Mouse (Mus musculus): ENCODE results near the gene Large2. TPM values are rescaled to one million over a fixed set of nuclear protein-coding genes. Genes with fewer than 3 reads are reported as not detected.
A peak's percentile ranks its signal among the peaks of the same experiment; 100 is the strongest.

Gene Large2
- polyA plus RNA-seq, 1 experiment: not detected

GRCm38 (mm10) chr2:92342418-92342817, 32.3 kb downstream of the Large2 start:
- Histone ChIP-seq H3K4me1 (ENCODE audit: control insufficient read depth, insufficient read depth, low read length) (no peaks in the 10 kb centered on the region), H3K27ac (ENCODE audit: insufficient read depth, low read length) (no peak overlapping the region), H3K4me3 (ENCODE audit: insufficient read depth, low read length) (no peak overlapping the region)
- no peak for TF ChIP-seq CTCF (IDR thresholded peaks at IDR 0.05; ENCODE audit: borderline replicate concordance, insufficient read depth, low read length)
- TF ChIP-seq POLR2A (IDR thresholded peaks at IDR 0.05; ENCODE audit: low read depth, low read length): no peak

DNA sequence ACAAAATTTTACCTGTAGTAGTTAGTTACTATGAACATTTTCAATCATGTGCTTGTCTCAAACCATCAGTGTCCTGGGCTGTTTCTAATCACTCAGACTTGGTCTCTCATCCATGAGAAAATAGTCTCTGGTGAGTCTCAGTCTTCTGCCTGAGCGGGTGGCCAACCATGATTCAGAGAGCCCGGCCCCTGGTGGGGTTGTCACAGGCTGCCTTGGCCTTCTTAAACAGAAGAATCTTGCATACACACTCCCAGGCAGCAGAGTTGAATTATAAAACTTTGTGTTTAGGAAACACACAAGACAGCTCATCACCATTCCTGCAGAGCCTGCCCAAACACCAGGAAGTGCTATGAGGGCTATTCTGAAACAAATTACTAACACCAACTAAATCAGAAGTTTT, 42.8 kb downstream of the Large2 start:
- no peak for TF ChIP-seq CTCF (IDR thresholded peaks at IDR 0.05; ENCODE audit: borderline replicate concordance, insufficient read depth, low read length)
- TF ChIP-seq POLR2A (IDR thresholded peaks at IDR 0.05; ENCODE audit: low read depth, low read length): no peak
- Histone ChIP-seq H3K27ac (ENCODE audit: insufficient read depth, low read length) (no peak overlapping the region), H3K4me3 (ENCODE audit: insufficient read depth, low read length) (no peak overlapping the region), H3K4me1 (ENCODE audit: control insufficient read depth, insufficient read depth, low read length) (no peaks in the 10 kb centered on the region)

GRCm38 (mm10) chr2:92331410-92331809, 43.3 kb downstream of the Large2 start:
- H3K4me1 ChIP-seq (ENCODE audit: control insufficient read depth, insufficient read depth, low read length): no peaks in the 10 kb centered on the region
- no peak overlapping the region for H3K27ac ChIP-seq (ENCODE audit: insufficient read depth, low read length)
- TF ChIP-seq POLR2A (IDR thresholded peaks at IDR 0.05; ENCODE audit: low read depth, low read length) (no peak), CTCF (IDR thresholded peaks at IDR 0.05; ENCODE audit: borderline replicate concordance, insufficient read depth, low read length) (no peak)
- no peak overlapping the region for H3K4me3 ChIP-seq (ENCODE audit: insufficient read depth, low read length)

DNA sequence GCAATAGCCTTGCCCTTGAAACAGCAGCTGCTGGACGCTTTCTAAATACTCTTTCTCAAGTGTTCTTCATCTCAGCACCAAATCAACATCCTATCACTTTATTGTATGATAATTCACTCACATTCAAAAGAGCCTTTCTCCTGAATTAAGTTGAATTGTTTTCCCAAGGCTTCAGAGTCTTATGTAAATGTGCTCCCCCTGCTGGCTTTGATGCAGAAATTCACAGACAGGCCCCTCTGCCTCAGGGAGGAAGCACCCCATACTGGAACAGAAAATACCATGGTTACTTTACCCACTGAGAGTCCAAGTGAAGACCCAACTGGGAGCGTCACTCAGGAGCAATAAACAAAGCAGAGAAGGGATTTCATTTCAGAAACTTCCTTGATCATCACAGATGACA, 43.8 kb downstream of the Large2 start:
- Histone ChIP-seq H3K4me3 (ENCODE audit: insufficient read depth, low read length) (no peak overlapping the region), H3K4me1 (ENCODE audit: control insufficient read depth, insufficient read depth, low read length) (no peaks in the 10 kb centered on the region), H3K27ac (ENCODE audit: insufficient read depth, low read length) (no peak overlapping the region)
- TF ChIP-seq POLR2A (IDR thresholded peaks at IDR 0.05; ENCODE audit: low read depth, low read length): no peak
- no peak for TF ChIP-seq CTCF (IDR thresholded peaks at IDR 0.05; ENCODE audit: borderline replicate concordance, insufficient read depth, low read length)

GRCm38 (mm10) chr2:92328206-92328605, 46.5 kb downstream of the Large2 start:
- Histone ChIP-seq H3K27ac (ENCODE audit: insufficient read depth, low read length) (no peak overlapping the region), H3K4me1 (ENCODE audit: control insufficient read depth, insufficient read depth, low read length) (no peaks in the 10 kb centered on the region), H3K4me3 (ENCODE audit: insufficient read depth, low read length) (no peak overlapping the region)
- TF ChIP-seq CTCF (IDR thresholded peaks at IDR 0.05; ENCODE audit: borderline replicate concordance, insufficient read depth, low read length): no peak
- TF ChIP-seq POLR2A (IDR thresholded peaks at IDR 0.05; ENCODE audit: low read depth, low read length): no peak

GRCm38 (mm10) chr2:92327601-92328000, 47.1 kb downstream of the Large2 start:
- no peak for TF ChIP-seq CTCF (IDR thresholded peaks at IDR 0.05; ENCODE audit: borderline replicate concordance, insufficient read depth, low read length)
- TF ChIP-seq POLR2A (IDR thresholded peaks at IDR 0.05; ENCODE audit: low read depth, low read length): no peak
- H3K4me3 ChIP-seq (ENCODE audit: insufficient read depth, low read length): no peak overlapping the region
- H3K4me1 ChIP-seq (ENCODE audit: control insufficient read depth, insufficient read depth, low read length): no peaks in the 10 kb centered on the region
- H3K27ac ChIP-seq (ENCODE audit: insufficient read depth, low read length): no peak overlapping the region

- Histone ChIP-seq H3K4me1 (ENCODE audit: control insufficient read depth, insufficient read depth, low read length) (no peaks in the 10 kb centered on the region), H3K4me3 (ENCODE audit: insufficient read depth, low read length) (no peak overlapping the region), H3K27ac (ENCODE audit: insufficient read depth, low read length) (no peak overlapping the region)
- TF ChIP-seq POLR2A (IDR thresholded peaks at IDR 0.05; ENCODE audit: low read depth, low read length) (no peak), CTCF (IDR thresholded peaks at IDR 0.05; ENCODE audit: borderline replicate concordance, insufficient read depth, low read length) (no peak)
These were observed 48.4 kb downstream of the Large2 start for GRCm38 (mm10) chr2:92326221-92326620.

GRCm38 (mm10) chr2:92325676-92326075, 49.0 kb downstream of the Large2 start:
- Histone ChIP-seq H3K4me3 (ENCODE audit: insufficient read depth, low read length) (no peak overlapping the region), H3K4me1 (ENCODE audit: control insufficient read depth, insufficient read depth, low read length) (no peaks in the 10 kb centered on the region), H3K27ac (ENCODE audit: insufficient read depth, low read length) (no peak overlapping the region)
- TF ChIP-seq POLR2A (IDR thresholded peaks at IDR 0.05; ENCODE audit: low read depth, low read length) (no peak), CTCF (IDR thresholded peaks at IDR 0.05; ENCODE audit: borderline replicate concordance, insufficient read depth, low read length) (no peak)

DNA sequence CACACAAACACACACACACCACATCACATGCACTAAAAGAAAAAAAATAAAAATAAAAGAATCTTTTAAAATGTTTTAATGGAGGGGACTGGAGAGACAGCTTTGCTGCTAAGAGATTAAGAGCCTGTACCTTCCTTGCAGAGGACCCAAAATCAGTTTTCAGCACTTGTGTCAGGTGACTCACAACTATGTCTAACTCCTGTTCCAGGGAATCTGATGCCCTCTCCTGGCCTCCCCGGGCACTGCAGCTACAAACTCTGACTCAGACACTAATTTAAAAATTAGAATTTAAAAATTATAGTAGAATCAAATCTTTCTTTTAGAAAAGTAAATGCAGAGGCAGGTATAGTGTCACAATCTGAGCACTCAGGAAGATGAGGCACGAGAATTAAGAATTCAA, 52.0 kb downstream of the Large2 start:
- no peak overlapping the region for H3K27ac ChIP-seq (ENCODE audit: insufficient read depth, low read length)
- no peak overlapping the region for H3K4me3 ChIP-seq (ENCODE audit: insufficient read depth, low read length)
- no peak for TF ChIP-seq POLR2A (IDR thresholded peaks at IDR 0.05; ENCODE audit: low read depth, low read length)
- peak; percentile 23; the same call in 1 of the 2 replicates for TF ChIP-seq CTCF (IDR thresholded peaks at IDR 0.05; ENCODE audit: borderline replicate concordance, insufficient read depth, low read length)
- H3K4me1 ChIP-seq (ENCODE audit: control insufficient read depth, insufficient read depth, low read length): no peaks in the 10 kb centered on the region

DNA sequence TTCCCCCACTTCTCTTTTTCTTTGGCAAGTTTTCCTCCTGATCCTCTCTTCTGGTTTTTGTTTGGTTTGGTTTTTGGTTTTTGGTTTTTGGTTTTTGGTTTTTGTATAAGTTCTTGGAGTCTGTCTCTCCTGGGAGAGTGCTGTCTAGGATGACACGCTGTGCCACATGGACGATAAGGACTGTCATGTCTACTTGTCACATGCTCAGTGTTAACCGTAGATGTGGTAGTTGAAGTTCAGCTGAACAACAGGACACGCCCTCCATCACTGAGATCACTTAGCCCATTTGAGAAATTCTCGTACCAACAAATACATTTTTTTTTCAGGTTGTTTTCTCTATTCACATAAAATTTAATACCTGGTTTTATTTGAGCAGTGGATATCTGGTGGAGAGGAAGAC, 57.4 kb downstream of the Large2 start:
- H3K4me3 ChIP-seq (ENCODE audit: insufficient read depth, low read length): no peak overlapping the region
- TF ChIP-seq POLR2A (IDR thresholded peaks at IDR 0.05; ENCODE audit: low read depth, low read length) (no peak), CTCF (IDR thresholded peaks at IDR 0.05; ENCODE audit: borderline replicate concordance, insufficient read depth, low read length) (no peak)

GRCm38 (mm10) chr2:92316652-92317051, 58.0 kb downstream of the Large2 start:
- Histone ChIP-seq H3K4me3 (ENCODE audit: insufficient read depth, low read length) (no peak overlapping the region), H3K4me1 (ENCODE audit: control insufficient read depth, insufficient read depth, low read length) (no peaks in the 10 kb centered on the region; the same call in 1 of the 2 replicates), H3K27ac (ENCODE audit: insufficient read depth, low read length) (no peak overlapping the region)
- TF ChIP-seq CTCF (IDR thresholded peaks at IDR 0.05; ENCODE audit: borderline replicate concordance, insufficient read depth, low read length) (no peak), POLR2A (IDR thresholded peaks at IDR 0.05; ENCODE audit: low read depth, low read length) (no peak)

More for the DNA sequence above, 57.4 kb downstream of the Large2 start:
- Histone ChIP-seq H3K4me1 (ENCODE audit: control insufficient read depth, insufficient read depth, low read length) (no peaks in the 10 kb centered on the region; the same call in 1 of the 2 replicates), H3K27ac (ENCODE audit: insufficient read depth, low read length) (no peak overlapping the region)

Other genes with a start within 250 kb of the Large2 start
- 6.1 and 6.7 TPM in 2 replicates for gene Pex16, start 193 bp downstream of the Large2 start, polyA plus RNA-seq (2011; ENCODE audit: insufficient read length, low read depth, missing spikeins)
- gene 1700029I15Rik, start 7.7 kb upstream of the Large2 start, polyA plus RNA-seq (2011; ENCODE audit: insufficient read length, low read depth, missing spikeins): 0.83 and 0.98 TPM in 2 replicates
- gene Mapk8ip1, start 26.4 kb upstream of the Large2 start, polyA plus RNA-seq (2011; ENCODE audit: insufficient read length, low read depth, missing spikeins): 7.1 and 8.6 TPM in 2 replicates
- 14.2 and 16.7 TPM in 2 replicates for gene Cry2, start 59.2 kb upstream of the Large2 start, polyA plus RNA-seq (2011; ENCODE audit: insufficient read length, low read depth, missing spikeins)
- 12.8 and 12.9 TPM in 2 replicates for gene Slc35c1, start 85.7 kb upstream of the Large2 start, polyA plus RNA-seq (2011; ENCODE audit: insufficient read length, low read depth, missing spikeins)
- gene Chst1, start 224.8 kb upstream of the Large2 start, polyA plus RNA-seq (2011; ENCODE audit: insufficient read length, low read depth, missing spikeins): 5.3 and 8.6 TPM in 2 replicates

Measured in embryonic fibroblast, embryonic 13.5 days (primary cell).